Mouse (Mus musculus) embryonic fibroblast, embryonic 13.5 days (primary cell): ENCODE results near the gene Camk2d.

Source experiments
- CTCF ChIP-seq: IDR thresholded peaks from 2 replicates; pipeline ENCODE4 v1.5.1; 2011; ENCODE audit warnings: mild to moderate bottlenecking, control low read depth, low read length, moderate library complexity, borderline replicate concordance; ENCODE audit not compliant: insufficient read depth
- POLR2A ChIP-seq: IDR thresholded peaks from 2 replicates; pipeline ENCODE4 v1.6.1; 2011; ENCODE audit warnings: low read depth, mild to moderate bottlenecking, control low read depth, low read length, moderate library complexity

GRCm38 (mm10) chr3:126752978-126753377 lies 156.9 kb downstream of the Camk2d start:
- TF ChIP-seq CTCF, result no peak
- TF ChIP-seq POLR2A, result no peak
